Mouse (Mus musculus) heart, embryonic 15.5 days (tissue): ENCODE measurements around the gene Pabpc1l. TPM values are rescaled to one million over a fixed set of nuclear protein-coding genes. Genes with fewer than 3 reads are reported as not detected.
A peak's percentile ranks its signal among the peaks of the same experiment; 100 is the strongest.

ENCODE experiments used
- ATAC-seq: fragments of 200-750 bp; cut with Nextera tagmentation; replicated peaks from 2 replicates; pipeline ENCODE4 v1.8.0; 2017; ENCODE audit warnings: low read depth, moderate TSS enrichment; ENCODE audit not compliant: insufficient number of reproducible peaks, insufficient read depth, low FRiP score
- H3K27ac ChIP-seq: fragments of 300-500 bp; sonication (generic); 2 replicates; pipeline ENCODE4 v1.5.1; 2015; ENCODE audit warnings: mild to moderate bottlenecking, inconsistent platforms
- H3K27me3 ChIP-seq: fragments of 300-500 bp; sonication (generic); 2 replicates; pipeline ENCODE4 v1.6.1; 2015; ENCODE audit warnings: inconsistent platforms
- H3K36me3 ChIP-seq: fragments of 300-500 bp; sonication (generic); 2 replicates; pipeline ENCODE4 v1.6.1; 2015; ENCODE audit warnings: mild to moderate bottlenecking, inconsistent platforms
- H3K4me1 ChIP-seq: fragments of 300-500 bp; sonication (generic); replicated peaks from 2 replicates; pipeline ENCODE4 v1.6.1; 2015; ENCODE audit warnings: inconsistent platforms
- H3K4me2 ChIP-seq: fragments of 300-500 bp; sonication (generic); 2 replicates; pipeline ENCODE4 v1.6.1; 2015; ENCODE audit warnings: inconsistent platforms, mild to moderate bottlenecking, moderate library complexity
- H3K4me3 ChIP-seq: fragments of 300-500 bp; sonication (generic); 2 replicates; pipeline ENCODE4 v1.5.1; 2015; ENCODE audit warnings: mild to moderate bottlenecking, inconsistent platforms
- H3K9ac ChIP-seq: fragments of 300-500 bp; sonication (generic); 2 replicates; pipeline ENCODE4 v1.6.1; 2015; ENCODE audit warnings: mild to moderate bottlenecking, inconsistent platforms
- H3K9me3 ChIP-seq: fragments of 300-500 bp; sonication (generic); replicated peaks from 2 replicates; pipeline ENCODE4 v1.6.1; 2016; ENCODE audit warnings: inconsistent platforms
- WGBS: fragments of 180-500 bp; shearing (Covaris S2); methylation state at CpG from one replicate; pipeline ENCODE4 v1.1.7; 2015; ENCODE audit warnings: mixed read lengths; 5-methylcytosine and 5-hydroxymethylcytosine counted together
- polyA plus RNA-seq: library from polyadenylated mRNA; unstranded; fragments of >200 nt; fragmentation: Nextera tagmentation; extraction: Ambion mirVana; gene quantifications from 2 replicates; pipeline ENCODE4 v1.2.1, GENCODE M21; 2015

The Pabpc1l gene
- 0.92 and 1.1 TPM in 2 replicates for polyA plus RNA-seq

DNA sequence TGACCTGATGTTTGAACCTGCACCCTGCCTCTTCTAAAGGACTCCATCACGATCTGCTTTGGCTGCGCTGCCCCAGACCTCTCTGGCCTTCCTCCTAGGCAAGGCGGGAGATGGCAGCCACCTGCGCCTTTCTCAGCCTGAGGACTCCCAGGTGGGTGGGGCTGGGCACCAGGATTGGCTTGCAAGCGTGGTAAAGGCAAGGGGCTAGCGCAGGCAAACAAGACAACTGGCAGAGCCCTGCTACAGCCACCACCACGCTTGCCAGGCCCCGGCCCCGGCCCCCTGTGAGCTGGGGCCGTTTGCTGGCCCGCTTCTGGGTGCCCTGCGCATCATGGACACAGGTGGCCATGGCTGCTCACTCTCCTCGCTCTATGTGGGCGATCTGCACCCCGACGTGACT, at the start of gene Pabpc1l:
Pabpc1l (plus strand) TSS at position 301 of the 400 bp plus-strand sequence.
- H3K4me2 ChIP-seq = no peak within 1 kb of the TSS
- WGBS = 80% methylated on average over 16 of the region's 16 CpGs
- peaks cover 8% of the 10 kb centered on the region for H3K4me1 ChIP-seq
- H3K9me3 ChIP-seq = no peaks in the 10 kb centered on the region
- H3K9ac ChIP-seq = no peak within 1 kb of the TSS
- H3K4me3 ChIP-seq = no peak within 1 kb of the TSS
- H3K27ac ChIP-seq = no peak within 1 kb of the TSS
- H3K27me3 ChIP-seq = no peaks in the 10 kb centered on the region
- ATAC-seq = no peak
- H3K36me3 ChIP-seq = peaks cover 1% of the 10 kb centered on the region; the same call in 1 of the 2 replicates

DNA sequence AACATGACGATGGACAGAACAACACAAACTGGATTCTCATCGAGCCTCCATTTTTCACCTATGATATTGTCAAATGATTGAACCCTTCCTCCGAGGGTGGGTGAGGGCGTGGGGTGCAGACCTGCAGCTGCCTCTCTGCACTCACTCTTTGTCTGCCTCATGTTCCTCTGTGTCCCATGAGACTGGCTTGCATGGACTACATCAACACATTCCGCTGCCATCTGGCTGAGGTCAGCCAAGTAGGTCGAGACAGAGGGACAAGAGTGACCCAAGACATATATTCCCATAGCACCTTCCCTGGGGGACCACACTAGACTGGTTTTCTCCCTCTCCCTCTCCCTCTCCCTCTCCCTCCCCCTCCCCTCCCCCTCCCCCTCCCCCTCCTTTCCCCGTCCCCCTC, 48.8 kb upstream of the Pabpc1l start:
- no peak for ATAC-seq
- no peak overlapping the region for H3K27ac ChIP-seq
- H3K4me3 ChIP-seq = no peak overlapping the region
- H3K27me3 ChIP-seq = no peaks in the 10 kb centered on the region
- no peaks in the 10 kb centered on the region for H3K9me3 ChIP-seq
- no peaks in the 10 kb centered on the region for H3K4me1 ChIP-seq
- no peak overlapping the region for H3K9ac ChIP-seq
- no peak overlapping the region for H3K4me2 ChIP-seq
- no peaks in the 10 kb centered on the region for H3K36me3 ChIP-seq
- 89% methylated on average over 6 of the region's 7 CpGs for WGBS

DNA sequence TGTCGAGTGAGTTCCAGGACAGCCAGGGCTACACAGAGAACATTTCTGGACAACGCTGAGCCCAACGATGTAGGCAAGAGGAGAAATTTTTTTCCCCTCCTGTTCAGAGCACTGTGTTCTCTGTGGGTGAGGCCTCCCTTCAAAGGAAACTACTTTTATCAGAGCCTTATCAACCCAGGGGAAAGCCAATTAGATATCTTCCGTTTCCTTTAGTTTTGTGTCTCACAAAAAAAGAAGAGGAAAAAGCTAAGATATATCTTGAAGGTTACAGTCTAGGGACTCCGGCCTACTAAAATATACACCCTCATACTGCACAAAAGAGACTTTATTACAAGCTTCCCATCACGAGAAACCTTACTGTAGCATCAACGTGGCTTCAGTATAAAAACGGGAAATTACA, 38.0 kb upstream of the Pabpc1l start:
- no peaks in the 10 kb centered on the region for H3K4me1 ChIP-seq
- H3K27ac ChIP-seq = no peak overlapping the region
- H3K9me3 ChIP-seq = no peaks in the 10 kb centered on the region
- H3K4me3 ChIP-seq = no peak overlapping the region
- no peak overlapping the region for H3K4me2 ChIP-seq
- 57% methylated on average over 8 of the region's 8 CpGs for WGBS
- no peak overlapping the region for H3K9ac ChIP-seq
- no peaks in the 10 kb centered on the region for H3K27me3 ChIP-seq
- no peak for ATAC-seq
- H3K36me3 ChIP-seq = no peaks in the 10 kb centered on the region

DNA sequence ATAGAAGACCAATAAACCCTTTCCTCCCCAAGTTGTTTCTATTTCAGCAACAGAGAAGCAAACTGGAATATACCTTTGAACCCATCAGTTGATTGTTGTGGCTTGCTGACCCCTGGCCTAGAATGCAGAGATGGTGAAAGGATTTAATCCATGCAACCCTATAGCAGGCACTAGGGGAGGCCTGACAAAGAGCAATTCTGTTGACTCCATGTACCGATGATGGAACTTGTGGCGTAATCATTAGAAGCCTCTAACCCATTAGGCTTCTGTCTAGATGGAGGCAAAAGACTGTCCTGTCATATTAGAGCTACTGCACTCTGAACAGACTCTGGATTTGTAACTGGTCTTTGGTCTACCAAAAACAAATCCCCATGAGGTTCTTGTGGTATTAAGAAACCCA, 32.4 kb upstream of the Pabpc1l start:
- no peak overlapping the region for H3K4me3 ChIP-seq
- WGBS = 94% methylated on average over 2 of the region's 2 CpGs
- peaks cover 3% of the 10 kb centered on the region; the same call in 1 of the 2 replicates for H3K36me3 ChIP-seq
- no peak overlapping the region for H3K9ac ChIP-seq
- no peaks in the 10 kb centered on the region for H3K9me3 ChIP-seq
- H3K4me2 ChIP-seq = no peak overlapping the region
- ATAC-seq = no peak
- H3K27ac ChIP-seq = no peak overlapping the region
- H3K27me3 ChIP-seq = no peaks in the 10 kb centered on the region
- H3K4me1 ChIP-seq = peaks cover 24% of the 10 kb centered on the region

DNA sequence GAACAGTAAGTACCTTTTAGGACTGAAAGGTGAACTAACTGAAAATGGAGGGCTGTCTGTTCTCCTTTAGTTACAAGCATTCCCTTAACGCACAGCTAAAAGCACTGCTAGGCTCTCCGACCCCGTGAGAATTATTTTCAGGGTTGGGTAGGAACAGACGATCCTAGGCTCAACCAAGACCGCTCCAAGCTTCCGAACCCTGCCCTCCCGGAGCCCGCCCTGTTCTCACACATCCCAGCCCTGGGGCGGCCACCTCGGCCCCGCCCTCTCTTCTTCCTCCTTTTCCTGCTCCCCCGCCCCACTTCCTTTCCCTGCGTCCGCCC, 30.6 kb upstream of the Pabpc1l start, which contains the start of gene Ywhab:
Ywhab (plus strand) TSS at position 307 of the 323 bp plus-strand sequence.
- WGBS = 1% methylated on average over 14 of the region's 14 CpGs

GRCm38 (mm10) chr2:163994977-163995862, 30.0 kb upstream of the Pabpc1l start:
- peak overlapping the region; percentile 95 for H3K9ac ChIP-seq
- H3K27ac ChIP-seq = peak overlapping the region; percentile 97
- H3K9me3 ChIP-seq = no peaks in the 10 kb centered on the region
- peak; percentile 99 for ATAC-seq
- peak overlapping the region; percentile 68 for H3K4me2 ChIP-seq
- under 1% methylated on average over 75 of the region's 79 CpGs for WGBS
- H3K4me3 ChIP-seq = peak overlapping the region; percentile 95
- H3K4me1 ChIP-seq = peaks cover 38% of the 10 kb centered on the region
- H3K27me3 ChIP-seq = no peaks in the 10 kb centered on the region
- peaks cover 6% of the 10 kb centered on the region; the same call in 1 of the 2 replicates for H3K36me3 ChIP-seq

More for the DNA sequence above, 30.6 kb upstream of the Pabpc1l start, which contains the start of gene Ywhab:
- Histone ChIP-seq H3K9me3 (no peaks in the 10 kb centered on the region), H3K9ac (peak within 1 kb of the TSS; percentile 95), H3K4me3 (peak within 1 kb of the TSS; percentile 95), H3K4me2 (peak within 1 kb of the TSS; percentile 68), H3K27me3 (no peaks in the 10 kb centered on the region), H3K36me3 (peaks cover 6% of the 10 kb centered on the region; the same call in 1 of the 2 replicates), H3K27ac (peak within 1 kb of the TSS; percentile 97), H3K4me1 (peaks cover 36% of the 10 kb centered on the region)
- no peak for ATAC-seq

DNA sequence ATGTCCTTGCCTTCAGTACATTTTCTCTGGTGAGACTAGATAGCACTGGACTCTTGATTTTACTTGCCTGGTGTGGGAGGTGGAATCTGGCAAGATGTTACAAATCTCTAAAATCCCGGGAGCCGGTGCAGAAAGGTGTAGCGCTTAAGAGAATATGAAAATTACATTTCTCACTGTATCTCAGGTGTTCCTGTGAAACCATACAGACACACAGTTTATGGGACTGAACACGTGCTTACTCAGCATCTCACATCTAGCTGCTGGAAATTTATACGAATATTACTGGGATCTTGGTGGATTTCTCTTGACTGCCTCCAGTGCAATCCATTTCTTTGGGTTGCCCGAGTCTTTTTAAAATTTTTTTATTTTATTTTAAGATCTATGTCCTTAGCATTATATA, 29.0 kb upstream of the Pabpc1l start:
- no peak for ATAC-seq
- Histone ChIP-seq H3K4me2 (peak overlapping the region; percentile 68), H3K4me3 (peak overlapping the region; percentile 95), H3K27ac (0 out of 2 replicates have a peak overlapping the region, but pooled peaks have one; percentile 97), H3K4me1 (peaks cover 44% of the 10 kb centered on the region), H3K9ac (peak overlapping the region; percentile 95), H3K27me3 (no peaks in the 10 kb centered on the region), H3K36me3 (peaks cover 6% of the 10 kb centered on the region; the same call in 1 of the 2 replicates), H3K9me3 (no peaks in the 10 kb centered on the region)
- WGBS = 65% methylated on average over 6 of the region's 6 CpGs

DNA sequence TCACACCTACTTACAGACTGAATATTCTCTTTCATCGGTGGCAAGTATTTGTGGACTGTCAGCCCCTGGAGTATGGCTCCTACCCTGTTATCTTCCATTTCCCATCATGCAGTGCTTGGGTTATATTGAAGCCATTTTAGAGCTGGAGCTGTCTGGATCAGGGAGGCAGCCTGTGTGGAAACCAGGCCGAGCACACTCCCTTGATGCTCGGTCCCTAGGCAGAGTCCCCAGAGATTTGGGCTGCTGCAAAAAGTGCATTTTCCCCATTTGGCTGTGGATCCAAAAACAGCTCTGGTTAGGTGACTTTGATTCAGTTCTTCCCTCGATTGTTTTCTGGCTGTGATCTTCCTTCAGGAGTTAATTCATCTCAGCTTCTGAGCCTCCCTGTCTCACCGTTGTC, 28.4 kb upstream of the Pabpc1l start:
- Histone ChIP-seq H3K27ac (no peak overlapping the region), H3K36me3 (peaks cover 6% of the 10 kb centered on the region; the same call in 1 of the 2 replicates), H3K9me3 (no peaks in the 10 kb centered on the region), H3K27me3 (no peaks in the 10 kb centered on the region), H3K4me1 (peaks cover 47% of the 10 kb centered on the region), H3K4me3 (peak overlapping the region; percentile 21), H3K9ac (peak overlapping the region; percentile 1; the same call in 1 of the 2 replicates), H3K4me2 (peak overlapping the region; percentile 68)
- 49% methylated on average over 5 of the region's 5 CpGs for WGBS
- ATAC-seq = no peak

DNA sequence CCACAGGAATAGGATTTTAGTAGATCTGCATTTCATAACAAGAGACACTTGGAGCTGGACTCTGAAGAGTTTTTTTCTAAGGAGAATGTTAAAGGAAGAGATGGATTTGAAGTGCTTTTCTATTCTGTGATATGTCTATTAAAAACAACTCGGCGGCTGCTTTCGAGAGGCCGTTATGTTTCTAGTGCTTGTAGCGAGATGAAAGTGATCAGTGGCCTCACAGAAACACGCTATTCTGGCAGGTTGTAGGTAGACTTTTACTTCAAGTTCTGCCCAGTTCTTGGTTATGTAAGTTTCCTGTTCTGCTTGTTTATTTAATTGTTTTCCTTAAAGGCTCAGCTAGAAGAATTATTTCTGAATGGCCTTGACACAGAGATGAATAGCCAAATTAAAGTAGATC, 26.3 kb upstream of the Pabpc1l start:
- Histone ChIP-seq H3K36me3 (peaks cover 6% of the 10 kb centered on the region; the same call in 1 of the 2 replicates), H3K4me3 (no peak overlapping the region), H3K4me1 (peaks cover 52% of the 10 kb centered on the region), H3K27me3 (no peaks in the 10 kb centered on the region), H3K27ac (no peak overlapping the region), H3K9ac (no peak overlapping the region), H3K9me3 (no peaks in the 10 kb centered on the region), H3K4me2 (no peak overlapping the region)
- ATAC-seq = no peak
- 82% methylated on average over 6 of the region's 6 CpGs for WGBS

GRCm38 (mm10) chr2:164002637-164003036, 22.6 kb upstream of the Pabpc1l start:
- peaks cover 5% of the 10 kb centered on the region; the same call in 1 of the 2 replicates for H3K36me3 ChIP-seq
- no peaks in the 10 kb centered on the region for H3K9me3 ChIP-seq
- 83% methylated on average over 3 of the region's 3 CpGs for WGBS
- peaks cover 52% of the 10 kb centered on the region for H3K4me1 ChIP-seq
- no peaks in the 10 kb centered on the region for H3K27me3 ChIP-seq
- H3K27ac ChIP-seq = no peak overlapping the region
- no peak overlapping the region for H3K4me3 ChIP-seq
- no peak overlapping the region for H3K4me2 ChIP-seq
- no peak overlapping the region for H3K9ac ChIP-seq
- ATAC-seq = no peak

- H3K4me2 ChIP-seq = no peak overlapping the region
- no peak overlapping the region for H3K27ac ChIP-seq
- H3K4me1 ChIP-seq = peaks cover 41% of the 10 kb centered on the region
- no peaks in the 10 kb centered on the region for H3K27me3 ChIP-seq
- 63% methylated on average over 5 of the region's 5 CpGs for WGBS
- no peaks in the 10 kb centered on the region for H3K36me3 ChIP-seq
- H3K4me3 ChIP-seq = no peak overlapping the region
- no peaks in the 10 kb centered on the region for H3K9me3 ChIP-seq
- no peak overlapping the region for H3K9ac ChIP-seq
- ATAC-seq = no peak
These were observed 20.7 kb upstream of the Pabpc1l start for GRCm38 (mm10) chr2:164004503-164004902.
